Mouse (Mus musculus) frontal cortex, adult 2 months (tissue): ENCODE measurements around the gene Slc43a1. TPM values are rescaled to one million over a fixed set of nuclear protein-coding genes. Genes with fewer than 3 reads are reported as not detected.
"Not testable (repeated sequence)": the region's sequence is repeated elsewhere in the genome, so short reads cannot be mapped to it uniquely, and the experiment has no call there.

Experiments used
- DNase-seq, 2 experiments: peaks; one replicate each; pipeline ENCODE4 v3.0.0; 2022; ENCODE audit warnings: low spot score in 1 of 2; ENCODE audit errors: extremely low spot score in 1 of 2
- polyA plus RNA-seq: library from polyadenylated mRNA; depleted of rRNA; stranded (reverse); fragments of >200 nt; gene quantifications from 2 replicates; pipeline ENCODE4 v1.2.3, GENCODE M21; 2012; rRNA removed

Gene Slc43a1
- polyA plus RNA-seq, 1 experiment: 0.22 TPM

DNA sequence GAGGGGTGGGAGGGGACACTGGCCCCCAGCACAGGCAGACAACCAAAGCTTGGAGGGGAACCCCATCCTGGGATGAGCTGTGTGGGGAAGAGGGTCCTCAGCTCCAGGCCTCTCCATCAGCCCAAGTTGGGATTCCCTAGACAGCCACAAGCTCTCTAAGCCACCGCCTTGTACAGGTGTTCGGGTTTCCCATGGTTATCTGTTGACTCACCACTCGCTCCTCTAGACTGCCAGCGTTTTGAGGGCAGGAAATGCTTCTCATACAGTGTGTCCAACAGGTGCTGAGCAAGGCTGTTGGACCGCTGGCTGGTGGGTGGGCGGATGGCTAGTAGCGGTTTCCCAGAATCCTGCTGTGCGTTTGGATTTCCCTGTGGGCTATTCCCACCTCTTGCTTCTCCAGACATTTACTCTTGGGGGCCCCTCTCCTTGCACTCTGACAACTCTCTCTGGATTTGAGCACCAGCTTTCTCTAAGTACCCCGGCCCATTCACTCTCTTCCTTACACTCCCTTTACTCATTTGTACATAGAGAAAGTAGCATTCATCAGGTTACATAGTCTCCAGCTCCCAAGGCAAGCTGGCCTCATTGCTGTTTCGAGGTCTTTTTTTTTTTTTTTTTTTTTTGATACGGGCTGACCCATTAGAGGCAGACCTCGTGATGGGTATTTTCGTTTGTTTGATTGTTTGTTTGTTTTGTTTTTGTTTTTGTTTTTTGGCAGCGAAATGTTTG, 50.8 kb downstream of the Slc43a1 start:
- no peak for DNase-seq

DNA sequence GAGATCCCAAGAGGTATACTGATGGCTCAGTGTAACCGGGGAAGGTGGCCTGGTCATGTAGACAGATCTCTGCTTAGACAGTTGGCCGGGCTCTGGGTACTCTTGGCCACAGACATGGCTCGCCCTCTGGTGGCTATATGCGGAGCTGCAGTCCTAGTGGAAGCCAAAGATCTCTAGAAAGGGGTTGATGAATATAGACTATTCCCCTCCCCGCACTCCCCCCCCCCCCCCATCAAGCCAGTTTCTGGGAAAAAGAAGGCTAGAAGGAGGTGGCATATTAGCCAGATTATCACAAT, 51.3 kb downstream of the Slc43a1 start:
- peak in 1 of 2 experiments; percentile 89 for DNase-seq

DNA sequence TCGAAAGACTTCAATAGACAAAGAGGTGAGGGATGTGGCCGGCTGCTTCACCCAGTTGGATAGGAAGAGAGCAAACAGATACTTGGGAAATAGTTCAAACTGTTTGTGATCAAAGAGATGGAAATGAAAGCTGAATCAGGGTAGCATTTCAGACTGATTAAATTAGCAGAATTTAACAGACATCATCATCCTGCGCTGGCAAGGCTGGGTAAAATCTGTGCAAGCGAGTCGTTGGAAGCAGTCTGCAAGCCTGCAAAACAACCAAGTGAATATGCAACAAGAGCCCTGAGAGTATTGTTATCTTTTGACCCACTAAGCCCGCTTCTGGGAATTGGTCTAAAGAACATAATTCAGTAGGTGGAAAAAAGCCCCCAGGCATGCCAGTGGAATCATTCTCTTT, 54.7 kb downstream of the Slc43a1 start:
- DNase-seq: no peak

DNA sequence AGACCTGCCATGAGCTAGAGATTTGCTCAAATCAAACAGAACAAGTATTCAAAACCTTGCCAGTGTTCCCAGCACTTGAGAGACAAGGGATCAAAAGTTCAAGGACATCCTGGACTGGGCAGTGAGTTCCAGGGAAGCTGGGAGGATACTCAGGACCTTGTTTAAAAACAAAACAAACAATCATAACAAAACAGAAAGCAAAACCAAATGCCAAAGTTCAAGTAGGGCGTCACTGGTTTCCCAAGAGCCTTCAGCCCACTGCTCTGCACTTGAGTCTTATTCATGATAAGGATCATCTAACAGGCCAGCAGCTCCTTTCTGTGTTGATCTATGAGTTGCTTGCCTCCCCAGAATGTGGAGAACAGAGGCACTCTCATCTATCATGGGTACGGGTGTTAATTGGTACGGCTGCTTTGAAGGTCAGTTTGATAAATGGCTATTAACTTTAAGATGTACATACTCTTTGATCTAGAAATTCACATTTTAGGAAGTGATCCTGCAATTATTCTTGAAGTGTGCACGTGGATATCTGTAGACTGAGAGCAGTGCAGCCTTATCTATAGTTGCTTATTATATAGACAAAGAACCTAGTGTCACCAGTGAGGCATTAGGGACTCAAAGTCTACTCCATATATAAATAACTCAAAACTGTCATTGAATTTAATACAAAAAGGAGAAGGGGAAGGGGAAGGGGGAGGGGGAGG, 57.0 kb downstream of the Slc43a1 start:
- no peak for DNase-seq

DNA sequence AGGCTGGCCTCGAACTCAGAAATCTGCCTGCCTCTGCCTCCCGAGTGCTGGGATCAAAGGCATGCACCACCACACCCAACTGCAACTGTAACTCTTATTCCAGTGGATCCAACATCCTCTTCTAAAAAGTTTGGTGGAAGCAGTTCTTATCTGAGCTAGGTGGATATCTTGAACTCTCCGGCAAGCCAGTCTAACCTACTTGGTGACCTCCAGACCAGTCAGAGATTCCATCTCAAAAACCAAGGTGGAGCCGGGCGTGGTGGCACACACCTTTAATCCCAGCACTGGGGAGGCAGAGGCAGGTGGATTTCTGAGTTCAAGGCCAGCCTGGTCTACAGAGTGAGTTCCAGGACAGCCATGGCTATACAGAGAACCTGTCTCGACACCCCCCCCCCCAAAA, 58.0 kb downstream of the Slc43a1 start:
- not testable (repeated sequence) for DNase-seq

DNA sequence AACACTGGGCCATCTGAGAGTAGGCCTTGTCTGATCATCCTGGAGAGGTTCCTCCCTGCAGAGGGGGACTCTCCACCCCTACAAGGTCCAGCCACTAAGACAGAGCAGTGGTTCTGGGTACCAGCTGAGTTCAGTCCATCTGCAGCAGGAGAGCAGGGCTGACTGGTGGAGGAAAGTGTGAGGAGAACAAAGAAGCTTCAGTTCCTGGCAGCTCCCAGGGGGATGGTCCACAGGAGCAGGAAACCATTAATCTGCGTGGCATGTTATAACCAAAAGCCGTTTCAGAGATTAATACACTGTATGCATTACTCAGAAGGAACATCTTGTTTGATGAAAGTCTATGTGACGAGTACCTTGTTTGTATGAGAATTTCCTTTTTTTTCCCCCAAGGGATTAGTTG, 74.1 kb downstream of the Slc43a1 start:
- no peak for DNase-seq

Other genes starting within 250 kb of the Slc43a1 start
- 42.1 and 45.8 TPM in 2 replicates for gene Ctnnd1, start 188.1 kb upstream of the Slc43a1 start, polyA plus RNA-seq
- not detected in 2 replicates for gene Btbd18, start 179.8 kb upstream of the Slc43a1 start, polyA plus RNA-seq
- gene Selenoh, start 168.1 kb upstream of the Slc43a1 start, polyA plus RNA-seq: 54.9 and 56.1 TPM in 2 replicates
- gene Gm28635, start 160.8 kb upstream of the Slc43a1 start, polyA plus RNA-seq: not detected in 2 replicates
- 27.7 and 31.7 TPM in 2 replicates for gene Med19, start 160.4 kb upstream of the Slc43a1 start, polyA plus RNA-seq
- 250 and 254 TPM in 2 replicates for gene Tmx2, start 159.7 kb upstream of the Slc43a1 start, polyA plus RNA-seq
- 25.7 and 27.2 TPM in 2 replicates for gene Zdhhc5, start 123.7 kb upstream of the Slc43a1 start, polyA plus RNA-seq
- gene Clp1, start 111.5 kb upstream of the Slc43a1 start, polyA plus RNA-seq: 9.4 and 9.7 TPM in 2 replicates
- 165 and 172 TPM in 2 replicates for gene Ypel4, start 104.8 kb upstream of the Slc43a1 start, polyA plus RNA-seq
- gene Gm19426, start 95.2 kb upstream of the Slc43a1 start, polyA plus RNA-seq: 2.8 and 3.7 TPM in 2 replicates
- 13.9 and 17.4 TPM in 2 replicates for gene Serping1, start 63.4 kb upstream of the Slc43a1 start, polyA plus RNA-seq
- 10.2 TPM in 2 replicates for gene Ube2l6, start 40.0 kb upstream of the Slc43a1 start, polyA plus RNA-seq
- gene Smtnl1, start 16.2 kb upstream of the Slc43a1 start, polyA plus RNA-seq: not detected in 2 replicates
- gene Timm10, start 11.9 kb upstream of the Slc43a1 start, polyA plus RNA-seq: 86.2 and 96.6 TPM in 2 replicates
- gene Rtn4rl2, start 47.9 kb downstream of the Slc43a1 start, polyA plus RNA-seq: 65.5 and 75.2 TPM in 2 replicates
- gene Slc43a3, start 97.7 kb downstream of the Slc43a1 start, polyA plus RNA-seq: 4.6 and 6.0 TPM in 2 replicates
- gene Prg2, start 141.6 kb downstream of the Slc43a1 start, polyA plus RNA-seq: 0.13 TPM in 1 of 2 replicates, not detected in the other
- gene Prg3, start 149.4 kb downstream of the Slc43a1 start, polyA plus RNA-seq: not detected in 2 replicates
- 105 and 124 TPM in 2 replicates for gene Ssrp1, start 198.4 kb downstream of the Slc43a1 start, polyA plus RNA-seq
- gene P2rx3, start 198.6 kb downstream of the Slc43a1 start, polyA plus RNA-seq: 1.8 and 2.1 TPM in 2 replicates
- gene Tnks1bp1, start 209.2 kb downstream of the Slc43a1 start, polyA plus RNA-seq: 46.5 and 48.1 TPM in 2 replicates